Mouse (Mus musculus) ES-E14 (cell line): ENCODE results near the gene Rps21.

Source experiments
- CHD2 ChIP-seq: IDR thresholded peaks from 2 replicates; pipeline ENCODE4 v1.6.1; 2014; ENCODE audit warnings: mild to moderate bottlenecking, low read depth, low read length, inconsistent platforms
- HCFC1 ChIP-seq: IDR thresholded peaks from 2 replicates; pipeline ENCODE4 v1.6.1; 2012; ENCODE audit warnings: low read length, inconsistent platforms, borderline replicate concordance; ENCODE audit not compliant: insufficient read depth
- ZC3H11A ChIP-seq: IDR thresholded peaks from 2 replicates; pipeline ENCODE4 v1.6.1; 2012; ENCODE audit warnings: low read depth, mild to moderate bottlenecking, inconsistent platforms, low read length, borderline replicate concordance

DNA sequence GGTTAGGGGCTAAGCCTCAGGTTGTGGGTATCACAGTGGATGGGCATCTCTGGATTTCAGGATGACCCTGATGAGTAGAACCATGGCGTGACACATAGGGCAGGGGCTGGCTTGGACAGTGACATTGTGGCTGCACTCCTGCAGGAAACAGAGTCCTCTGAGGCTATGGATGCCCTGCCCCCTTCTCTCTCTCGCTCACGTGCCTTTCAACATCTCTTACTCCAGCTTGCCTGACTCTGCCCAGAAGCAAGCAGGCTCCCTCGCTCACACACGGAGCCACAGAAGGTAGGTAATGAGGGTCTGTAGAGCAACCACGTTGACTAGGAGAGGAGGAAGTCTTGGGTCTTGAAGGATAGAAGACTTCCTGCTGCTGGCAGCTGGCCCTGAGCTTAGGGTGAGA lies 33.3 kb downstream of the Rps21 start:
- TF ChIP-seq CHD2 (no peak), ZC3H11A (no peak), HCFC1 (no peak)
